ENCODE assay signal across 28 mouse cellular contexts in the genomic region with DNA sequence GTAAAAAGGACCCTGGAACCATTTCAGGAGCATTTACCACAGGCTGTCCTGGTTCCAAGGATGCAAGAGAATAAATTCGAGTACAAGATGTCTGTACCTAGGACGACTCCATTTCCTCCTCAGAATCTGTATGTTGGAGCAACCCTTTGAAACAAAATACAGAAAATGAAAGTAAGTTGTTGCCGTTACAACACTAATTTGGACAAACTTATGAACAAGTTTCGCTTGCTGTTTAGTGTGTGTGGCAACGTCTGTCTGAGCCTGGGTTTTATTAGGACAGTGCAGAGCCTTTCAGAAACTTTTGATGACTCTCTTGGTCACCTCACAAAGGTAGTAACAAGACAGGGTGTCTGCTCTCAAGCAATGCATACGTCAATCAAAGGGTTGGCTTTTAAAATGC.
DNase-seq lines count a peak whose midpoint lies in the region; ATAC-seq and TF ChIP-seq lines count a peak whose summit lies in the region.
"Had no signal": no experiment of that assay in that cellular context is flagged by ENCODE, and none has a peak within 500 bp of the region (broad histone marks: within the 10 kb centered on the region; RNA-seq: fewer than 3 reads in every experiment).

No protein-coding gene starts in this region.

- H3K36me3 ChIP-seq in midbrain, embryonic 11.5 days (ENCODE audit: control insufficient read depth, insufficient read depth, low read length) = no peaks in the 10 kb centered on the region
- no peaks in the 10 kb centered on the region for H3K36me3 ChIP-seq in thymus, adult 2 months (ENCODE audit: control insufficient read depth, insufficient read depth, low read length)
- H3K36me3 ChIP-seq: embryonic facial prominence, embryonic 12.5 days; embryonic facial prominence, embryonic 15.5 days; G1E; heart, embryonic 12.5 days; heart, embryonic 15.5 days; hindbrain, embryonic 10.5 days; hindbrain, embryonic 13.5 days had no signal

- no peak overlapping the region for H3K4me3 ChIP-seq in midbrain, embryonic 11.5 days (ENCODE audit: low read depth, low read length)
- H3K4me3 ChIP-seq in cerebellum, adult 2 months (replicated peaks; ENCODE audit: insufficient read depth, low read depth, low read length) = no peak overlapping the region
- no peak overlapping the region for H3K4me3 ChIP-seq in thymus, adult 2 months (ENCODE audit: control insufficient read depth, insufficient read depth, low read length)
- H3K4me3 ChIP-seq: embryonic facial prominence, embryonic 12.5 days; embryonic facial prominence, embryonic 15.5 days; heart, embryonic 12.5 days; heart, embryonic 15.5 days; hindbrain, embryonic 10.5 days; hindbrain, embryonic 13.5 days had no signal

- TF ChIP-seq CTCF in cerebellum, adult 2 months (IDR thresholded peaks at IDR 0.05; ENCODE audit: borderline replicate concordance, insufficient read depth, low read depth, low read length) = no peak
- no peak for TF ChIP-seq CTCF in thymus, adult 2 months (IDR thresholded peaks at IDR 0.05; ENCODE audit: borderline replicate concordance, control insufficient read depth, extremely low read depth, insufficient read depth, low read length, poor library complexity)

- H3K9me3 ChIP-seq in midbrain, embryonic 11.5 days (ENCODE audit: control insufficient read depth, low read length) = no peaks in the 10 kb centered on the region
- H3K9me3 ChIP-seq: embryonic facial prominence, embryonic 12.5 days; embryonic facial prominence, embryonic 15.5 days; G1E; heart, embryonic 15.5 days; hindbrain, embryonic 13.5 days had no signal

- no peak overlapping the region for H3K9ac ChIP-seq in midbrain, embryonic 11.5 days (ENCODE audit: low read length)
- H3K9ac ChIP-seq: embryonic facial prominence, embryonic 12.5 days; embryonic facial prominence, embryonic 15.5 days; forebrain, postnatal 0 days; heart, embryonic 12.5 days; heart, embryonic 15.5 days; hindbrain, embryonic 13.5 days had no signal

- H3K4me1 ChIP-seq in midbrain, embryonic 11.5 days (ENCODE audit: control insufficient read depth, insufficient read depth, low read length) = no peaks in the 10 kb centered on the region
- no peaks in the 10 kb centered on the region for H3K4me1 ChIP-seq in cerebellum, adult 2 months (ENCODE audit: control insufficient read depth, insufficient read depth, low read length)
- no peaks in the 10 kb centered on the region for H3K4me1 ChIP-seq in thymus, adult 2 months (replicated peaks; ENCODE audit: control insufficient read depth, insufficient read depth, low read length)
- H3K4me1 ChIP-seq: embryonic facial prominence, embryonic 12.5 days; embryonic facial prominence, embryonic 15.5 days; heart, embryonic 12.5 days; heart, embryonic 15.5 days; hindbrain, embryonic 10.5 days; hindbrain, embryonic 13.5 days had no signal

- WGBS in midbrain, embryonic 11.5 days = 85% methylated on average over 6 of the region's 6 CpGs
- 79% methylated on average over 6 of the region's 6 CpGs for WGBS in cerebellum, adult 2 months
- 88% methylated on average over 6 of the region's 6 CpGs for WGBS in thymus, adult 2 months

- H3K27ac ChIP-seq in midbrain, embryonic 11.5 days (ENCODE audit: low read depth, low read length) = no peak overlapping the region
- H3K27ac ChIP-seq in cerebellum, adult 2 months (ENCODE audit: insufficient read depth, low read length) = no peak overlapping the region
- no peak overlapping the region for H3K27ac ChIP-seq in thymus, adult 2 months (ENCODE audit: control insufficient read depth, insufficient read depth, low read length)
- H3K27ac ChIP-seq: embryonic facial prominence, embryonic 12.5 days; embryonic facial prominence, embryonic 15.5 days; heart, embryonic 15.5 days; hindbrain, embryonic 10.5 days; hindbrain, embryonic 13.5 days had no signal

- H3K27me3 ChIP-seq in midbrain, embryonic 11.5 days (ENCODE audit: control insufficient read depth, insufficient read depth, low read length) = no peaks in the 10 kb centered on the region
- H3K27me3 ChIP-seq in cerebellum, adult 2 months (ENCODE audit: control insufficient read depth, insufficient read depth, low read length) = no peaks in the 10 kb centered on the region
- H3K27me3 ChIP-seq in thymus, adult 2 months (ENCODE audit: control insufficient read depth, insufficient read depth, low read length) = no peaks in the 10 kb centered on the region
- H3K27me3 ChIP-seq: embryonic facial prominence, embryonic 12.5 days; embryonic facial prominence, embryonic 15.5 days; heart, embryonic 12.5 days; heart, embryonic 15.5 days; hindbrain, embryonic 13.5 days had no signal

- DNase-seq in adipocyte (ENCODE audit: low spot score) = peak; percentile 8
- no peak for DNase-seq in lung, postnatal 14 days
- DNase-seq in midbrain, embryonic 11.5 days (ENCODE audit: low spot score, missing footprints) = no peak
- DNase-seq in cerebellum, adult 2 months = no peak
- no peak for DNase-seq in thymus, adult 2 months
- DNase-seq: adrenal gland, adult 8-10 months; adrenal gland, postnatal 25 days; B cell, adult 2 months; cerebellum, adult 11-12 months; cerebellum, adult 9-10 months; cerebellum, postnatal 14 days; forebrain, postnatal 0 days; gastrocnemius, postnatal 25 days; heart, postnatal 10 days; heart, postnatal 36 days had no signal

- TF ChIP-seq POLR2A in cerebellum, adult 2 months (IDR thresholded peaks at IDR 0.05; ENCODE audit: borderline replicate concordance, insufficient read depth, low read length) = no peak
- TF ChIP-seq POLR2A in thymus, adult 2 months (IDR thresholded peaks at IDR 0.05; ENCODE audit: control insufficient read depth, extremely low read depth, insufficient read depth, low read length, poor library complexity) = no peak

- H3K4me2 ChIP-seq in midbrain, embryonic 11.5 days = no peak overlapping the region
- H3K4me2 ChIP-seq: embryonic facial prominence, embryonic 12.5 days; embryonic facial prominence, embryonic 15.5 days; heart, embryonic 12.5 days; heart, embryonic 15.5 days; hindbrain, embryonic 13.5 days had no signal

- ATAC-seq in CD4-positive, CD25-positive, alpha-beta regulatory T cell, adult 4 months = peak; percentile 60
- ATAC-seq in inflammation-experienced regulatory T-cells, adult 6 months = peak; percentile 67
- no peak for ATAC-seq in midbrain, embryonic 11.5 days (ENCODE audit: low FRiP score)
- ATAC-seq: forebrain, embryonic 14.5 days; forebrain, postnatal 0 days; hindbrain, embryonic 16.5 days; intestine, postnatal 0 days; Patski had no signal
